Mouse (Mus musculus): ENCODE results near the gene Plppr1.

The Plppr1 gene

GRCm38 (mm10) chr4:49059021-49059401 lies at the start of gene Plppr1:
Gene Plppr1, plus strand, starts transcription at chr4:49059273.
- DNase-seq, result peak; percentile 44

GRCm38 (mm10) chr4:49016701-49017100 lies 42.4 kb upstream of the Plppr1 start:
- DNase-seq, result no peak

- no peak for DNase-seq
Measured at GRCm38 (mm10) chr4:49023221-49023620, 35.9 kb upstream of the Plppr1 start.

GRCm38 (mm10) chr4:49038311-49038710 lies 20.8 kb upstream of the Plppr1 start:
- DNase-seq, result no peak

- DNase-seq, result no peak
Measured at GRCm38 (mm10) chr4:49039854-49040253, 19.2 kb upstream of the Plppr1 start.

- DNase-seq, result peak; percentile 81
Measured at GRCm38 (mm10) chr4:49041655-49042054, 17.4 kb upstream of the Plppr1 start.

GRCm38 (mm10) chr4:49050628-49051027 lies 8.4 kb upstream of the Plppr1 start:
- DNase-seq, result no peak

- DNase-seq, result no peak
Measured at GRCm38 (mm10) chr4:49057916-49058315, 1.2 kb upstream of the Plppr1 start.

GRCm38 (mm10) chr4:49058557-49058956 lies 516 bp upstream of the Plppr1 start:
- DNase-seq, result no peak

- DNase-seq, result peak; percentile 36
Measured at GRCm38 (mm10) chr4:49059402-49060381, 619 bp downstream of the Plppr1 start.

GRCm38 (mm10) chr4:49069471-49069870 lies 10.4 kb downstream of the Plppr1 start:
- DNase-seq, result no peak

GRCm38 (mm10) chr4:49072886-49073285 lies 13.8 kb downstream of the Plppr1 start:
- DNase-seq, result peak; percentile 84

GRCm38 (mm10) chr4:49075881-49076280 lies 16.8 kb downstream of the Plppr1 start:
- no peak for DNase-seq

GRCm38 (mm10) chr4:49079399-49079798 lies 20.3 kb downstream of the Plppr1 start:
- no peak for DNase-seq

- no peak for DNase-seq
Measured at GRCm38 (mm10) chr4:49088205-49088604, 29.1 kb downstream of the Plppr1 start.

- no peak for DNase-seq
Measured at GRCm38 (mm10) chr4:49090461-49090860, 31.4 kb downstream of the Plppr1 start.

- no peak for DNase-seq
Measured at GRCm38 (mm10) chr4:49099448-49099847, 40.4 kb downstream of the Plppr1 start.

GRCm38 (mm10) chr4:49101934-49102768 lies 43.1 kb downstream of the Plppr1 start:
- DNase-seq, result no peak

GRCm38 (mm10) chr4:49102769-49103193 lies 43.7 kb downstream of the Plppr1 start:
- DNase-seq, result no peak

- DNase-seq, result no peak
Measured at GRCm38 (mm10) chr4:49104860-49105259, 45.8 kb downstream of the Plppr1 start.

GRCm38 (mm10) chr4:49107895-49108294 lies 48.8 kb downstream of the Plppr1 start:
- DNase-seq, result no peak

GRCm38 (mm10) chr4:49108371-49108770 lies 49.3 kb downstream of the Plppr1 start:
- DNase-seq, result no peak

GRCm38 (mm10) chr4:49109989-49110388 lies 50.9 kb downstream of the Plppr1 start:
- no peak for DNase-seq

GRCm38 (mm10) chr4:49118842-49119241 lies 59.8 kb downstream of the Plppr1 start:
- DNase-seq, result no peak

Data from cerebellum, adult 8-10 months (tissue).